Mouse (Mus musculus) midbrain, embryonic 15.5 days (tissue): ENCODE measurements at regions not wholly inside any gene's neighbourhood (a gene's known extent, or its start where the extent isn't known, plus 50 kb on each side); places are given as distances from the start of the nearest gene placed in this dataset.

ENCODE experiments used
- ATAC-seq: fragments of 200-750 bp; cut with Nextera tagmentation; replicated peaks from 2 replicates; pipeline ENCODE4 v1.8.0; 2017; ENCODE audit warnings: moderate TSS enrichment
- H3K27ac ChIP-seq: fragments of 300-500 bp; sonication (generic); 2 replicates; pipeline ENCODE4 v1.5.1; 2015; ENCODE audit warnings: mild to moderate bottlenecking, inconsistent platforms
- H3K27me3 ChIP-seq: fragments of 300-500 bp; sonication (generic); replicated peaks from 2 replicates; pipeline ENCODE4 v1.6.1; 2015; ENCODE audit warnings: inconsistent platforms
- H3K36me3 ChIP-seq: fragments of 300-500 bp; sonication (generic); replicated peaks from 2 replicates; pipeline ENCODE4 v1.6.1; 2015; ENCODE audit warnings: inconsistent platforms
- H3K4me1 ChIP-seq: fragments of 300-500 bp; sonication (generic); 2 replicates; pipeline ENCODE4 v1.6.1; 2015; ENCODE audit warnings: inconsistent platforms
- H3K4me2 ChIP-seq: fragments of 300-500 bp; sonication (generic); 2 replicates; pipeline ENCODE4 v1.6.1; 2015; ENCODE audit warnings: inconsistent platforms, mild to moderate bottlenecking, moderate library complexity
- H3K4me3 ChIP-seq: fragments of 300-500 bp; sonication (generic); 2 replicates; pipeline ENCODE4 v1.5.1; 2015; ENCODE audit warnings: mild to moderate bottlenecking, inconsistent platforms
- H3K9ac ChIP-seq: fragments of 300-500 bp; sonication (generic); 2 replicates; pipeline ENCODE4 v1.6.1; 2015; ENCODE audit warnings: mild to moderate bottlenecking, inconsistent platforms
- H3K9me3 ChIP-seq: fragments of 300-500 bp; sonication (generic); 2 replicates; pipeline ENCODE4 v1.6.1; 2016; ENCODE audit warnings: inconsistent platforms
- WGBS: fragments of 180-500 bp; shearing (Covaris S2); methylation state at CpG from one replicate; pipeline ENCODE4 v1.1.7; 2015; ENCODE audit warnings: mixed read lengths; 5-methylcytosine and 5-hydroxymethylcytosine counted together

DNA sequence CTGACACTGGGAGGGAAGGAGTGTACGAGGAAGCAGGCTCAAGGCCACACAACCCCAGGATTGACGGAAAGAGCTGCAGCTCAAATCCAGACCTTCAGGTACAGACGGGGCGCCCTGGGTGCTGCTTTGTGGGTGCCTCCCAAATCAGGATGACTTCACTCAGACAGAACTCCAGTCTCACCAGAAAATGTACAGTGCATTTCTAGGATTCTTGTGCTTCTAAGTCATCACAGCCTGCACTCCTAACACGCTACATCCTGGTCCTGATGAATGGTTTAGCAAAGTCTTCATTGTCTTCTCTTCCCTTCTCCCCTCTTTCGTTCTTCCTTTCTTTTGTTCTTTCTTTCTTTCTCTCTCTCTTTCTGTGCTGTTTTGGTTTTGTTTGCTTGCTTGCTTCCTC lies 145.3 kb upstream of the Zfp703 start:
- Histone ChIP-seq H3K4me3 (no peak overlapping the region), H3K9me3 (no peaks in the 10 kb centered on the region), H3K27ac (no peak overlapping the region), H3K36me3 (no peaks in the 10 kb centered on the region), H3K27me3 (no peaks in the 10 kb centered on the region), H3K4me1 (no peaks in the 10 kb centered on the region), H3K4me2 (no peak overlapping the region), H3K9ac (no peak overlapping the region)
- ATAC-seq: no peak
- 85% methylated on average over 6 of the region's 6 CpGs for WGBS

DNA sequence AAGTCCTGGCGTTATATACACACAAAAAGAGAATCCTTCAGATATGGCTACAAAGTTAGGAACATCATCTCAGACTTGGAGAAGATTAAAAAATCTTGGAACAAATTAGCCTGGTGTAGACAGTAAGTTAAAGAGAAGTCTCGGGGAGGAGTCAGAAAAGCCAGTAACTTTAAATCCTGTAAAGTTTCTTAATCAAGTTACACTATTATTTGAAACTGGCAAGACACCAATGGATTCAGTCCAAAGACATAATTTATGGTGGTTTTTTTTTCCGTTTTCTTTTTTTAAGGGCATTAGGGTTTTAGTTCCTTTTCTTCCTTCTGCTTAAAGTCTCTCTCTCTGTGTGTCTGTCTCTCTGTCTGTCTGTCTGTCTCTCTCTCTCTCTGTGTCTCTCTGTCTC lies 144.6 kb upstream of the Zfp703 start:
- Histone ChIP-seq H3K27ac (no peak overlapping the region), H3K4me1 (no peaks in the 10 kb centered on the region), H3K4me3 (no peak overlapping the region), H3K36me3 (no peaks in the 10 kb centered on the region), H3K4me2 (no peak overlapping the region), H3K27me3 (no peaks in the 10 kb centered on the region), H3K9me3 (no peaks in the 10 kb centered on the region), H3K9ac (no peak overlapping the region)
- WGBS: 83% methylated on average over 3 of the region's 3 CpGs
- ATAC-seq: no peak

GRCm38 (mm10) chr8:26833297-26833696 lies 143.8 kb upstream of the Zfp703 start:
- H3K4me3 ChIP-seq: no peak overlapping the region
- WGBS: 10% methylated on average over 4 of the region's 4 CpGs
- H3K9me3 ChIP-seq: no peaks in the 10 kb centered on the region
- no peak overlapping the region for H3K9ac ChIP-seq
- H3K27ac ChIP-seq: no peak overlapping the region
- H3K4me1 ChIP-seq: no peaks in the 10 kb centered on the region
- H3K36me3 ChIP-seq: no peaks in the 10 kb centered on the region
- no peak for ATAC-seq
- H3K4me2 ChIP-seq: no peak overlapping the region
- H3K27me3 ChIP-seq: no peaks in the 10 kb centered on the region

GRCm38 (mm10) chr8:26833784-26834183 lies 143.3 kb upstream of the Zfp703 start:
- Histone ChIP-seq H3K36me3 (no peaks in the 10 kb centered on the region), H3K27me3 (no peaks in the 10 kb centered on the region), H3K9me3 (no peaks in the 10 kb centered on the region), H3K9ac (no peak overlapping the region), H3K4me3 (no peak overlapping the region), H3K4me2 (no peak overlapping the region), H3K27ac (no peak overlapping the region), H3K4me1 (no peaks in the 10 kb centered on the region)
- WGBS: 56% methylated on average over 5 of the region's 5 CpGs
- ATAC-seq: no peak

DNA sequence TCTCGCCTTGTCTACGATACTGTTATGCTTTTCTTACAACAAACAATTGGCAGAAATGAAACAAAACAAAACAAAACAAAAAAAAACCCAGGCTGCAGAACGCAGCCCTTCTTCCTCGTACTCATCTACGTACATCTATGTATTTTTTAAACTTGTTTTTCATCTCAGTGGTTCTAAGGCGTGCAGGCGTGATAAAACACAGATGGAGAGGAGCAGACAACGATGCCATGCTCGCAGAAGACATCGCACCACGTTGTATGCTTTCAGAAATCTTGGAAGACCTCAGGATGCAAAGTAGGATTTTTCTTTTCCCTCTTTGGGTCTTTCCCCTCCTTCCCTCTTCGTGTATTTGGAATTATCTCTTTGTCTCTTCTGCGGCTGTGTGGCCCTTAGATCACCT lies 142.5 kb upstream of the Zfp703 start:
- 84% methylated on average over 13 of the region's 13 CpGs for WGBS
- no peak overlapping the region for H3K27ac ChIP-seq
- H3K4me2 ChIP-seq: no peak overlapping the region
- no peaks in the 10 kb centered on the region for H3K9me3 ChIP-seq
- H3K27me3 ChIP-seq: no peaks in the 10 kb centered on the region
- H3K36me3 ChIP-seq: no peaks in the 10 kb centered on the region
- no peak overlapping the region for H3K4me3 ChIP-seq
- no peak for ATAC-seq
- no peak overlapping the region for H3K9ac ChIP-seq
- H3K4me1 ChIP-seq: no peaks in the 10 kb centered on the region

- Histone ChIP-seq H3K27ac (no peak overlapping the region), H3K4me3 (no peak overlapping the region), H3K4me1 (no peaks in the 10 kb centered on the region), H3K36me3 (no peaks in the 10 kb centered on the region), H3K4me2 (no peak overlapping the region), H3K9me3 (no peaks in the 10 kb centered on the region), H3K9ac (no peak overlapping the region), H3K27me3 (no peaks in the 10 kb centered on the region)
- 76% methylated on average over 8 of the region's 8 CpGs for WGBS
- ATAC-seq: no peak
Measured at GRCm38 (mm10) chr8:26835076-26835475, 142.0 kb upstream of the Zfp703 start.

DNA sequence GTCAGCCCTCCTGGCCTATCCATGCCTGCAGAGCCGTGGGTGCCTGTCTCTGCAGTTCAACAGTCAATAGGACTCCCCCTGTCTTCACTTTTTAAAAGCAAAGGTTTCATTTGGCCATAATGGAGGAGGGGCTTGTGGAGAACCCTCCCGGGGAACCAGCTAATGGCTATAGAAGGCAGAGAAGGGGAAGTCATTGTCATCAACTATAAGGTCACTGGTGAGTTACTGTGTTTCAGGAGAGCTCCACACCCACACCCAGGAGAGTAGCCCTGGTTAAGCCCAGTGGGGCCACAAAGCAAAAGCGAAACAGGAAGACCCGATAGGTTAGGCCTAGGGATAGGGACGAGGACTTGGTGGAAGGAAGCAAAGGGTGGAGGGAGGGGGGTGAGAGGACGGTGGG lies 141.5 kb upstream of the Zfp703 start:
- H3K9ac ChIP-seq: no peak overlapping the region
- H3K9me3 ChIP-seq: no peaks in the 10 kb centered on the region
- no peaks in the 10 kb centered on the region for H3K36me3 ChIP-seq
- H3K4me3 ChIP-seq: no peak overlapping the region
- WGBS: 78% methylated on average over 6 of the region's 6 CpGs
- no peaks in the 10 kb centered on the region for H3K4me1 ChIP-seq
- no peak for ATAC-seq
- H3K4me2 ChIP-seq: no peak overlapping the region
- H3K27me3 ChIP-seq: no peaks in the 10 kb centered on the region
- H3K27ac ChIP-seq: no peak overlapping the region

GRCm38 (mm10) chr8:26836552-26836951 lies 140.6 kb upstream of the Zfp703 start:
- Histone ChIP-seq H3K4me2 (no peak overlapping the region), H3K36me3 (no peaks in the 10 kb centered on the region), H3K27me3 (no peaks in the 10 kb centered on the region), H3K4me1 (no peaks in the 10 kb centered on the region), H3K4me3 (no peak overlapping the region), H3K27ac (no peak overlapping the region), H3K9ac (no peak overlapping the region), H3K9me3 (no peaks in the 10 kb centered on the region)
- 88% methylated on average over 7 of the region's 7 CpGs for WGBS
- no peak for ATAC-seq

DNA sequence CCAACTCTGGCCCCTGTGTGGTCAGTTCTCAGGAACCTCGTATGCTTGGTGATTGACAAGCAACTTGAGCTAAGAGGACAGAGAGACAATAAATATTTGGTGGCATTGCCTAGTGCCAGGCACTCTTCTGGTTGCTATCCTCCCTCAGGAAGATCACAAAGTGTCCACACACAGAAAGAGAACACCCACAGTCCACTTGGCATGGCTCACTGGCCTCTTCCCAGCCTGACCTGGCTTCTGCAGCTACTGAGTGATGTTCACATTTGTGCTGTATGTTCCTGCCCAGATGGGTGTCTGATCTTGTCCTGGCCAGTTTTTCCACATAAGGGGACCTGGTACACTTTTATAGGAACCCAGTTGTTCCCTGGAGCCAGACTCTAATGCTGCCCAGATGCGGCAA lies 136.8 kb upstream of the Zfp703 start:
- Histone ChIP-seq H3K27ac (no peak overlapping the region), H3K27me3 (no peaks in the 10 kb centered on the region), H3K9me3 (no peaks in the 10 kb centered on the region), H3K4me2 (no peak overlapping the region), H3K36me3 (no peaks in the 10 kb centered on the region), H3K9ac (no peak overlapping the region), H3K4me1 (no peaks in the 10 kb centered on the region), H3K4me3 (no peak overlapping the region)
- ATAC-seq: no peak
- WGBS: 41% methylated on average over 2 of the region's 2 CpGs

DNA sequence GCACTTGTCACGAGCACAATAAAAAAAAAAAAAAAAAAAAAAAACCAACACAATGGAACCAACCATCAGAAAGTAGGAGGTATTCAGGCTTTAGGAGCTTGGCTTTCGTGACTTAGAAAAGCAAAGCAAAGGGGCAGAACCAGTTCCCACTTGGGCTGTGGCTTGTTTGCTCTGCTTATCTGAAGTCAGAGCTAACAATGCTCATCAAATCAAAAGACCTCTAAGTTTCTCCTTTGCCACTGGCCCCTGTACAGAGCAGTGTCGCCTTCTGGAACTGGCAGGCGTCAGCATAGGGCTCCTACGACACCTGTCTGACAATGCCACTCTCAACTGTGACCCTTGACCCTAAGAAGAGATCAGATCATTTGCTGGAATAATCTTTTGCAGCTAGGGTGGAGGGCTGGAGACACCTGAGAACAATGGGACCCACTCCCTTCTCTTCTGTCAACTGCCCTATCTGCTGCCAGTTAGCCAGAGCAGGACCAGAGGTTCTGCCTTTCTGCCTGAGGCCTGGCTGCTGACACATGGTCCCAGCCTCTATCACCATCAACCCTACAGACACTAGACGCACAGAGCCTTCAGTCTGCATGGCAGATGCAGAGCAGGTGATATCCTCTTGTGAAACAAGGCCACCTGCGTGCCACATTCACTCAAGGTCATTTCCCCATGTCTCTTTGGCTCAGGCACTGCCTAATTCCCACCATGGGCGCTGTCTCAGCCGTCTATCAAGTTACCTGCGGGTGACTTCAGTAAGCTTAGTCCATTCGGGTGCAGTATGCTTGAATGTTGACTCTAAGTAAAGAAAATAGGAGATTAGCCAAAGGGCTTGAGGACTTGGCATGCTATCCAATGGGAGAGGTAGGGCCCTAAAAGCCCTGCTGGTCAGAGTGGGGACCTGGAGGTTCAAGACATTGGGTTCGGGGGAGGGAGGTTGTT lies 136.1 kb upstream of the Zfp703 start:
- Histone ChIP-seq H3K36me3 (no peaks in the 10 kb centered on the region), H3K4me1 (no peaks in the 10 kb centered on the region), H3K4me2 (no peak overlapping the region), H3K4me3 (no peak overlapping the region), H3K27me3 (no peaks in the 10 kb centered on the region), H3K9me3 (no peaks in the 10 kb centered on the region), H3K9ac (no peak overlapping the region), H3K27ac (no peak overlapping the region)
- WGBS: 68% methylated on average over 12 of the region's 12 CpGs
- no peak for ATAC-seq

- H3K36me3 ChIP-seq: no peaks in the 10 kb centered on the region
- no peak overlapping the region for H3K9ac ChIP-seq
- H3K4me3 ChIP-seq: no peak overlapping the region
- no peak for ATAC-seq
- H3K27me3 ChIP-seq: no peaks in the 10 kb centered on the region
- 79% methylated on average over 6 of the region's 6 CpGs for WGBS
- H3K9me3 ChIP-seq: no peaks in the 10 kb centered on the region
- no peak overlapping the region for H3K4me2 ChIP-seq
- no peak overlapping the region for H3K27ac ChIP-seq
- H3K4me1 ChIP-seq: no peaks in the 10 kb centered on the region
Measured at GRCm38 (mm10) chr8:26843714-26844113, 133.4 kb upstream of the Zfp703 start.

GRCm38 (mm10) chr8:26844132-26844808 lies 132.9 kb upstream of the Zfp703 start:
- WGBS: 78% methylated on average over 8 of the region's 8 CpGs
- no peak for ATAC-seq
- Histone ChIP-seq H3K9me3 (no peaks in the 10 kb centered on the region), H3K27ac (no peak overlapping the region), H3K4me1 (no peaks in the 10 kb centered on the region; the same call in 1 of the 2 replicates), H3K4me2 (no peak overlapping the region), H3K36me3 (no peaks in the 10 kb centered on the region), H3K9ac (no peak overlapping the region), H3K4me3 (no peak overlapping the region), H3K27me3 (no peaks in the 10 kb centered on the region)

DNA sequence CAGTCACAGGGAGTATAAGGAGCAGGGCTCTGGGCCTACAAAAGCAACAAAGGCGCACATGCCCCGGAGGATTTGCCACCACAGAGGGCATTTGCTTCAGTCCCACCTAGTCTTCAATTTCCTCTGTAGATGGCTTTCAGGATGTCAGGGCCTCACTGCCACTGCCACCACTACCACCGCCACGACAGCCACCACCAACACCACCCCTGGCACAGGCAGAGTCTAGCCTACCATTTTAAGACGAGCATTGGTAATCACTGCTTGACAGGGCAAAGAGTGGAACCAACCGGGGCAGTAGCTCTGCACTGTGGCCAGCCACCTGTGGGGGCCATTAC lies 132.3 kb upstream of the Zfp703 start:
- H3K36me3 ChIP-seq: no peaks in the 10 kb centered on the region
- H3K27me3 ChIP-seq: no peaks in the 10 kb centered on the region
- H3K9me3 ChIP-seq: no peaks in the 10 kb centered on the region
- ATAC-seq: no peak
- H3K27ac ChIP-seq: no peak overlapping the region
- no peak overlapping the region for H3K4me2 ChIP-seq
- WGBS: 95% methylated on average over 6 of the region's 6 CpGs
- no peak overlapping the region for H3K4me3 ChIP-seq
- no peaks in the 10 kb centered on the region; the same call in 1 of the 2 replicates for H3K4me1 ChIP-seq
- H3K9ac ChIP-seq: no peak overlapping the region
